Mouse (Mus musculus): ENCODE results near the gene App. TPM values are rescaled to one million over a fixed set of nuclear protein-coding genes. Genes with fewer than 3 reads are reported as not detected.

App gene
- polyA plus RNA-seq, 1 experiment = 207 TPM

DNA sequence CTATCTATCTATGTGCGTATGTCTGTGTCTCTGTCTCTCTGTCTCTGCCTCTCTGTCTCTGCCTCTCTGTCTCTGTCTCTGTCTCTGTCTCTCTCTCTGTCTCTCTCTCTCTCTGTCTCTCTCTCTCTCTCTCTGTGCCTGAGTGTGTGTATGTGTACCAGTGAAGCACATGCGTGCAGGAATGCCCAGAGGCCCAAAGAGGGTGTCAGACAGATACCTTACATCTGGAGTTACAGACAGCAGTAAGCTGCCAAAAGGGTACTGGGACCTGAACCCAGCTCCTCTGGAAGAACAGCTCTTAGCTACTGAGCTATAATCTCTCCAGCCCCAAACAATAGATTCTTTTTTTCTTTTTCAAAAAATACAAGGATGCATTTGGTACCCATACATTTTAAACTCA is 77.6 kb downstream of the App start:
- H3K4me3 ChIP-seq = no peak overlapping the region
- H3K27me3 ChIP-seq (ENCODE audit: control insufficient read depth, insufficient read depth, insufficient read length) = no peaks in the 10 kb centered on the region
- no peak for TF ChIP-seq MYOD1 (IDR thresholded peaks at IDR 0.05; ENCODE audit: control insufficient read depth in 1 of 3, insufficient read length in 2 of 3, low read depth in 2 of 3)
- no peak for TF ChIP-seq MAX (IDR thresholded peaks at IDR 0.05; ENCODE audit: low read depth)
- TF ChIP-seq POLR2AphosphoS2 (IDR thresholded peaks at IDR 0.05; ENCODE audit: insufficient read length, low read depth) = no peak
- TF ChIP-seq CEBPB (IDR thresholded peaks at IDR 0.05; ENCODE audit: insufficient read depth, poor library complexity, severe bottlenecking) = no peak
- no peak for TF ChIP-seq USF1 (IDR thresholded peaks at IDR 0.05; ENCODE audit: low read depth)
- no peak for TF ChIP-seq POLR2A (IDR thresholded peaks at IDR 0.05; ENCODE audit: insufficient read length, low read depth)
- no peak for TF ChIP-seq TCF12 (IDR thresholded peaks at IDR 0.05; ENCODE audit: insufficient read depth, poor library complexity, severe bottlenecking)
- no peak for TF ChIP-seq SRF (IDR thresholded peaks at IDR 0.05; ENCODE audit: control insufficient read depth, insufficient read length, low read depth)
- TF ChIP-seq MYOG (IDR thresholded peaks at IDR 0.05; ENCODE audit: control insufficient read depth in 1 of 3, insufficient read depth in 1 of 3, insufficient read length in 2 of 3, low read depth in 2 of 3) = no peak
- H3K79me2 ChIP-seq (ENCODE audit: control insufficient read depth, insufficient read depth) = no peaks in the 10 kb centered on the region
- no peak overlapping the region for H3ac ChIP-seq (ENCODE audit: control insufficient read depth, insufficient read length)
- H3K4me2 ChIP-seq (ENCODE audit: low read depth) = no peak overlapping the region
- peaks cover 11% of the 10 kb centered on the region for H3K36me3 ChIP-seq (ENCODE audit: control insufficient read depth, insufficient read depth)

DNA sequence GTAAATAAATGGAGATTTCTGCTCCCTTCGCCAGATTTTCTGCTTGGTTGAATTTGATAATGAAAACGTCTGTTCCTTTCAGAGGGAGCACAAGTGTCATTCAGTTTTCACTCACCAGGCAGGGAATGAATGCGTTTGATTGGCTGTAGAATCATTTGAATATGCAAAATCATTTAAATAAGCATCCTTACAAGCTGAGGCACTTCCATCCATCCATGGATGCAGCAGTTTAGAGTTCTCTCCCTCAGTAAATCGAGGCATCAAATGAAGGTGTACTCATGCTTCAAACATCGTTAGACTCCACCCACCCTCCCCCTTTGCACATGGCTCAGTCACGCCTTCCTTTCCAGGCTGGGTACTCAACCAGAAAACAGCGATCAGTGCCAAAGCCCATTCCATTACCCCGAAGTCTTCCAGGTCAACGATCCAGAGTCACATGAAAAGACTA is 80.9 kb downstream of the App start:
- Histone ChIP-seq H3K27me3 (ENCODE audit: control insufficient read depth, insufficient read depth, insufficient read length) (no peaks in the 10 kb centered on the region), H3ac (ENCODE audit: control insufficient read depth, insufficient read length) (no peak overlapping the region), H3K79me2 (ENCODE audit: control insufficient read depth, insufficient read depth) (no peaks in the 10 kb centered on the region), H3K4me2 (ENCODE audit: low read depth) (no peak overlapping the region), H3K4me3 (no peak overlapping the region), H3K36me3 (ENCODE audit: control insufficient read depth, insufficient read depth) (peaks cover 8% of the 10 kb centered on the region)
- TF ChIP-seq USF1 (IDR thresholded peaks at IDR 0.05; ENCODE audit: low read depth) (no peak), MAX (IDR thresholded peaks at IDR 0.05; ENCODE audit: low read depth) (no peak), REST (IDR thresholded peaks at IDR 0.05; ENCODE audit: insufficient read depth, insufficient read length) (no peak), MYOD1 (IDR thresholded peaks at IDR 0.05; ENCODE audit: control insufficient read depth in 1 of 3, insufficient read length in 2 of 3, low read depth in 2 of 3) (no peak), CEBPB (IDR thresholded peaks at IDR 0.05; ENCODE audit: insufficient read depth, poor library complexity, severe bottlenecking) (no peak), TCF12 (IDR thresholded peaks at IDR 0.05; ENCODE audit: insufficient read depth, poor library complexity, severe bottlenecking) (no peak), MYOG (IDR thresholded peaks at IDR 0.05; ENCODE audit: control insufficient read depth in 1 of 3, insufficient read depth in 1 of 3, insufficient read length in 2 of 3, low read depth in 2 of 3) (no peak), TCF3 (IDR thresholded peaks at IDR 0.05; ENCODE audit: insufficient read length, low read depth) (no peak), SRF (IDR thresholded peaks at IDR 0.05; ENCODE audit: control insufficient read depth, insufficient read length, low read depth) (no peak), E2F4 (IDR thresholded peaks at IDR 0.05; ENCODE audit: insufficient read depth) (no peak), POLR2A (IDR thresholded peaks at IDR 0.05; ENCODE audit: insufficient read length, low read depth) (no peak), POLR2AphosphoS2 (IDR thresholded peaks at IDR 0.05; ENCODE audit: insufficient read length, low read depth) (no peak)

DNA sequence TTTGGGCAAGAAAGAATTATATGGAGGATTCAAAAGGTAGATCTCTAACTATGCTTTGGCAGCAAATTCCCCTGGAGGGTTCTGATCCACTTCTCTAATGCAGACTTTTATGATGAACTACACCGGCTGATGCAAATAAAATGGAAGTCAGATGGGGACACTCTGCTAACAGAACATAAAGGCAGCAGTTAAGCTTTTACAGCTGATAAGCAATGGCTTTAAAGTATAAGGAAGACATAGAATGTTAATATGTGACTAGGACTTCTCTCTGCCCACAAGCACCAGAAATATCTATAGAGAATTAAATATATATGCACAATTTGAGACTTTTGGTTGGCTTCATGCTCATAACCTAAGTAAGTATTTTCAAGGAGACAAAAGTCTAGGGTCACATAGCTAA is 81.4 kb downstream of the App start:
- no peak overlapping the region for H3K4me2 ChIP-seq (ENCODE audit: low read depth)
- H3K36me3 ChIP-seq (ENCODE audit: control insufficient read depth, insufficient read depth) = peaks cover 6% of the 10 kb centered on the region
- no peak overlapping the region for H3ac ChIP-seq (ENCODE audit: control insufficient read depth, insufficient read length)
- H3K27me3 ChIP-seq (ENCODE audit: control insufficient read depth, insufficient read depth, insufficient read length) = no peaks in the 10 kb centered on the region
- TF ChIP-seq E2F4 (IDR thresholded peaks at IDR 0.05; ENCODE audit: insufficient read depth) (no peak), MAX (IDR thresholded peaks at IDR 0.05; ENCODE audit: low read depth) (no peak), MYOD1 (IDR thresholded peaks at IDR 0.05; ENCODE audit: control insufficient read depth in 1 of 3, insufficient read length in 2 of 3, low read depth in 2 of 3) (no peak)
- no peaks in the 10 kb centered on the region for H3K79me2 ChIP-seq (ENCODE audit: control insufficient read depth, insufficient read depth)
- no peak overlapping the region for H3K4me3 ChIP-seq

DNA sequence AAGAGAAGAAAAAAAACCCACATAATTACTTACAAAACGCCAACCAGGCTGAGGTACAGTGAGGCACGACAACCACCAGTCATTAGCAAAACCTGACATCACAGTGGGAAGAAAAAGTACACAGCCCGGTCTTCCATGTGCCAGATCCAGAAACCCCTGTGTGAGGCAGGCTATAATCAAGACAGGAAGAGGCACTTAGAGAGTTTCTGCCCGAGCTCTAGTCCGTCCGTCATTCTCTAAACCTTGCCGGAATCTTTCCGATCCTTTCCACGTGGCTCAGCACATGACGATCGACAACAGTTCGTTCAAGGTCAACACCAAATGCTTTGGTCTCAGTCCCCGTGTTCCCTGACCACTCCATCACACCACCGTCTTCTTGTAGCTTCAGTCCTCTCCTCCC is 82.6 kb downstream of the App start:
- no peak overlapping the region for H3ac ChIP-seq (ENCODE audit: control insufficient read depth, insufficient read length)
- no peak overlapping the region for H3K4me2 ChIP-seq (ENCODE audit: low read depth)
- H3K4me3 ChIP-seq = no peak overlapping the region
- no peaks in the 10 kb centered on the region for H3K27me3 ChIP-seq (ENCODE audit: control insufficient read depth, insufficient read depth, insufficient read length)
- no peaks in the 10 kb centered on the region for H3K79me2 ChIP-seq (ENCODE audit: control insufficient read depth, insufficient read depth)
- no peaks in the 10 kb centered on the region for H3K36me3 ChIP-seq (ENCODE audit: control insufficient read depth, insufficient read depth)
- no peak for TF ChIP-seq POLR2A (IDR thresholded peaks at IDR 0.05; ENCODE audit: insufficient read length, low read depth)
- TF ChIP-seq MAX (IDR thresholded peaks at IDR 0.05; ENCODE audit: low read depth) = no peak

DNA sequence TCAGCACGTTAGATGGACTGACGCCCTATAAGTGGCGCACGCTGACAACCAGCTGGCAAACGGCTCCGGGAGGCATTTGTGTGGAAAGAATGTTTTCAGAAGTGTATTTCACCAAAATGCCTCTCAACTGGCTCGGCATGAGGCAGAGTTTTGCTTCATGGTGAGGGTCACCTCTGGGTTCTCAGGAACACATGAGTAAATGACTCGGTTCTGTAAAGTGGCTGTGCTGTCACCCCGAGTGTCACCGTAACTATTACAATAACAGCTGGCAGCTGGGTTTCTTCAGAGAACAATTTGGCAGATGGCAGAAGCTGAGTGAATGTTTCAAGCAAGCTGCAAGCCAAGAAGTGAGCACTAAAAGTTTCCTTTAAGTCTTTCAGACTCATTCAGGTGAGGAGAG is 85.4 kb downstream of the App start:
- Histone ChIP-seq H3K4me3 (no peak overlapping the region), H3K79me2 (ENCODE audit: control insufficient read depth, insufficient read depth) (peaks cover 5% of the 10 kb centered on the region), H3K4me2 (ENCODE audit: low read depth) (no peak overlapping the region), H3ac (ENCODE audit: control insufficient read depth, insufficient read length) (no peak overlapping the region), H3K36me3 (ENCODE audit: control insufficient read depth, insufficient read depth) (peaks cover 3% of the 10 kb centered on the region), H3K27me3 (ENCODE audit: control insufficient read depth, insufficient read depth, insufficient read length) (no peaks in the 10 kb centered on the region)
- TF ChIP-seq USF1 (IDR thresholded peaks at IDR 0.05; ENCODE audit: low read depth) (no peak), POLR2A (IDR thresholded peaks at IDR 0.05; ENCODE audit: insufficient read length, low read depth) (no peak), SRF (IDR thresholded peaks at IDR 0.05; ENCODE audit: control insufficient read depth, insufficient read length, low read depth) (no peak), MYOG (IDR thresholded peaks at IDR 0.05; ENCODE audit: control insufficient read depth in 1 of 3, insufficient read depth in 1 of 3, insufficient read length in 2 of 3, low read depth in 2 of 3) (no peak), TCF3 (IDR thresholded peaks at IDR 0.05; ENCODE audit: insufficient read length, low read depth) (no peak), CEBPB (IDR thresholded peaks at IDR 0.05; ENCODE audit: insufficient read depth, poor library complexity, severe bottlenecking) (no peak), MYOD1 (IDR thresholded peaks at IDR 0.05; ENCODE audit: control insufficient read depth in 1 of 3, insufficient read length in 2 of 3, low read depth in 2 of 3) (no peak), E2F4 (IDR thresholded peaks at IDR 0.05; ENCODE audit: insufficient read depth) (no peak), REST (IDR thresholded peaks at IDR 0.05; ENCODE audit: insufficient read depth, insufficient read length) (no peak), TCF12 (IDR thresholded peaks at IDR 0.05; ENCODE audit: insufficient read depth, poor library complexity, severe bottlenecking) (no peak), MAX (IDR thresholded peaks at IDR 0.05; ENCODE audit: low read depth) (no peak), POLR2AphosphoS2 (IDR thresholded peaks at IDR 0.05; ENCODE audit: insufficient read length, low read depth) (no peak)

All from myocyte (in vitro differentiated cells).